Mouse (Mus musculus) limb, embryonic 13.5 days (tissue): Measurements from ENCODE around the gene Acox1. TPM values are rescaled to one million over a fixed set of nuclear protein-coding genes. Genes with fewer than 3 reads are reported as not detected.

Experiments
- ATAC-seq: fragments of 200-750 bp; cut with Nextera tagmentation; 2 replicates; pipeline ENCODE4 v1.8.0; 2017; ENCODE audit warnings: low read depth, moderate number of reproducible peaks, moderate TSS enrichment; ENCODE audit not compliant: low FRiP score
- H3K27ac ChIP-seq: fragments of 300-500 bp; sonication (generic); 2 replicates; pipeline ENCODE4 v1.5.1; 2015; ENCODE audit warnings: inconsistent platforms, mild to moderate bottlenecking, moderate library complexity
- H3K27me3 ChIP-seq: fragments of 300-500 bp; sonication (generic); 2 replicates; pipeline ENCODE4 v1.6.1; 2015; ENCODE audit warnings: mild to moderate bottlenecking, inconsistent platforms
- H3K36me3 ChIP-seq: fragments of 300-500 bp; sonication (generic); 2 replicates; pipeline ENCODE4 v1.6.1; 2015; ENCODE audit warnings: inconsistent platforms, mild to moderate bottlenecking, moderate library complexity
- H3K4me1 ChIP-seq: fragments of 300-500 bp; sonication (generic); 2 replicates; pipeline ENCODE4 v1.6.1; 2015; ENCODE audit warnings: inconsistent platforms
- H3K4me2 ChIP-seq: fragments of 300-500 bp; sonication (generic); replicated peaks from 2 replicates; pipeline ENCODE4 v1.6.1; 2015; ENCODE audit warnings: inconsistent platforms, mild to moderate bottlenecking, moderate library complexity
- H3K4me3 ChIP-seq: fragments of 300-500 bp; sonication (generic); 2 replicates; pipeline ENCODE4 v1.5.1; 2015; ENCODE audit warnings: moderate library complexity, mild to moderate bottlenecking, inconsistent platforms
- H3K9ac ChIP-seq: fragments of 300-500 bp; sonication (generic); 2 replicates; pipeline ENCODE4 v1.6.1; 2015; ENCODE audit warnings: mild to moderate bottlenecking, inconsistent platforms
- H3K9me3 ChIP-seq: fragments of 300-500 bp; sonication (generic); 2 replicates; pipeline ENCODE4 v1.6.1; 2016; ENCODE audit warnings: inconsistent platforms
- WGBS: fragments of 180-500 bp; shearing (Covaris S2); methylation state at CpG from one replicate; pipeline ENCODE4 v1.1.7; 2015; 5-methylcytosine and 5-hydroxymethylcytosine counted together
- polyA plus RNA-seq: library from polyadenylated mRNA; unstranded; fragments of >200 nt; fragmentation: Nextera tagmentation; extraction: Ambion mirVana; gene quantifications from 2 replicates; pipeline ENCODE4 v1.2.1, GENCODE M21; 2015

Gene Acox1
- polyA plus RNA-seq, 1 experiment from 2014 or later, result 23.5 TPM

GRCm38 (mm10) chr11:116222740-116223059 lies 23.9 kb upstream of the Acox1 start:
- peaks cover 48% of the 10 kb centered on the region for H3K27me3 ChIP-seq
- no peak overlapping the region for H3K27ac ChIP-seq
- WGBS, result 14% methylated on average over 23 of the region's 23 CpGs
- H3K36me3 ChIP-seq, result peaks cover 4% of the 10 kb centered on the region
- H3K4me2 ChIP-seq, result peak overlapping the region; percentile 75
- peak overlapping the region; percentile 47 for H3K4me3 ChIP-seq
- peaks cover 33% of the 10 kb centered on the region for H3K4me1 ChIP-seq
- H3K9me3 ChIP-seq, result peaks cover 10% of the 10 kb centered on the region
- no peak for ATAC-seq
- H3K9ac ChIP-seq, result peak overlapping the region; percentile 65

GRCm38 (mm10) chr11:116221931-116222739 lies 23.3 kb upstream of the Acox1 start:
- 10% methylated on average over 53 of the region's 53 CpGs for WGBS
- Histone ChIP-seq H3K9ac (peak overlapping the region; percentile 65), H3K4me2 (peak overlapping the region; percentile 75), H3K27me3 (peaks cover 48% of the 10 kb centered on the region), H3K27ac (no peak overlapping the region), H3K4me1 (peaks cover 33% of the 10 kb centered on the region), H3K9me3 (peaks cover 10% of the 10 kb centered on the region), H3K36me3 (peaks cover 4% of the 10 kb centered on the region), H3K4me3 (peak overlapping the region; percentile 47)
- ATAC-seq, result no peak

- Histone ChIP-seq H3K27ac (no peak overlapping the region), H3K4me1 (peaks cover 33% of the 10 kb centered on the region), H3K4me2 (no peak overlapping the region), H3K36me3 (peaks cover 3% of the 10 kb centered on the region; the same call in 1 of the 2 replicates), H3K9ac (no peak overlapping the region), H3K4me3 (no peak overlapping the region), H3K27me3 (peaks cover 43% of the 10 kb centered on the region), H3K9me3 (peaks cover 10% of the 10 kb centered on the region)
- 19% methylated on average over 4 of the region's 4 CpGs for WGBS
- ATAC-seq, result no peak
Measured at GRCm38 (mm10) chr11:116219885-116220284, 21.0 kb upstream of the Acox1 start.

GRCm38 (mm10) chr11:116218737-116219400 lies 20.0 kb upstream of the Acox1 start:
- 52% methylated on average over 7 of the region's 7 CpGs for WGBS
- peak; percentile 60 for ATAC-seq
- Histone ChIP-seq H3K9ac (0 out of 2 replicates have a peak overlapping the region, but pooled peaks have one; percentile 13), H3K4me3 (no peak overlapping the region), H3K36me3 (0 out of 2 replicates have a peak, but pooled peaks cover 3% of the 10 kb centered on the region), H3K27ac (peak overlapping the region; percentile 75), H3K9me3 (peaks cover 10% of the 10 kb centered on the region), H3K4me2 (no peak overlapping the region), H3K4me1 (peaks cover 33% of the 10 kb centered on the region), H3K27me3 (peaks cover 35% of the 10 kb centered on the region)

- 91% methylated on average over 2 of the region's 2 CpGs for WGBS
- peak overlapping the region; percentile 63 for H3K27ac ChIP-seq
- peaks cover 10% of the 10 kb centered on the region for H3K9me3 ChIP-seq
- 0 out of 2 replicates have a peak, but pooled peaks cover 3% of the 10 kb centered on the region for H3K36me3 ChIP-seq
- H3K9ac ChIP-seq, result 0 out of 2 replicates have a peak overlapping the region, but pooled peaks have one; percentile 13
- no peak for ATAC-seq
- peaks cover 29% of the 10 kb centered on the region for H3K27me3 ChIP-seq
- peaks cover 31% of the 10 kb centered on the region for H3K4me1 ChIP-seq
- H3K4me2 ChIP-seq, result no peak overlapping the region
- no peak overlapping the region for H3K4me3 ChIP-seq
Measured at GRCm38 (mm10) chr11:116218263-116218662, 19.4 kb upstream of the Acox1 start.

DNA sequence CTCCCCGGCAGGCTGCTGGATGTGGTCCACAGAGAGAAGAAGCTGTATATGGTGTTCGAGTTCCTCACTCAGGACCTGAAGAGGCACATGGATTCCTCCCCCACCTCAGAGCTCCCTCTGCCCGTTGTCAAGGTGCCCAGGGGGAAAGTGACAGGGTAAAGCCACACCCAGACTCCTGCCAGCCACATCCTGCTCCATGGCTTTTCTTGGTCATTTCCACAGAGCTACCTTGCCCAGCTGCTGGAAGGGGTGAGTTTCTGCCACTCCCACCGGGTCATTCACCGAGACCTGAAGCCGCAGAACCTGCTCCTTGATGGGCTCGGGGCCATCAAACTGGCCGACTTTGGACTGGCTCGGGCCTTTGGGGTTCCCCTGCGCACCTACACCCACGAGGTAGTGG lies 17.7 kb upstream of the Acox1 start:
- Histone ChIP-seq H3K9ac (no peak overlapping the region), H3K4me1 (peaks cover 16% of the 10 kb centered on the region), H3K4me2 (no peak overlapping the region), H3K4me3 (no peak overlapping the region), H3K9me3 (peaks cover 7% of the 10 kb centered on the region), H3K27ac (no peak overlapping the region), H3K36me3 (0 out of 2 replicates have a peak, but pooled peaks cover 6% of the 10 kb centered on the region), H3K27me3 (peaks cover 12% of the 10 kb centered on the region)
- ATAC-seq, result no peak
- WGBS, result 82% methylated on average over 11 of the region's 11 CpGs

- Histone ChIP-seq H3K4me2 (no peak overlapping the region), H3K4me1 (peaks cover 16% of the 10 kb centered on the region), H3K4me3 (no peak overlapping the region), H3K36me3 (0 out of 2 replicates have a peak, but pooled peaks cover 6% of the 10 kb centered on the region), H3K9me3 (peaks cover 2% of the 10 kb centered on the region; the same call in 1 of the 2 replicates), H3K27ac (no peak overlapping the region), H3K27me3 (peaks cover 6% of the 10 kb centered on the region), H3K9ac (no peak overlapping the region)
- WGBS, result 88% methylated on average over 6 of the region's 6 CpGs
- ATAC-seq, result no peak
Measured at GRCm38 (mm10) chr11:116215991-116216390, 17.1 kb upstream of the Acox1 start.

DNA sequence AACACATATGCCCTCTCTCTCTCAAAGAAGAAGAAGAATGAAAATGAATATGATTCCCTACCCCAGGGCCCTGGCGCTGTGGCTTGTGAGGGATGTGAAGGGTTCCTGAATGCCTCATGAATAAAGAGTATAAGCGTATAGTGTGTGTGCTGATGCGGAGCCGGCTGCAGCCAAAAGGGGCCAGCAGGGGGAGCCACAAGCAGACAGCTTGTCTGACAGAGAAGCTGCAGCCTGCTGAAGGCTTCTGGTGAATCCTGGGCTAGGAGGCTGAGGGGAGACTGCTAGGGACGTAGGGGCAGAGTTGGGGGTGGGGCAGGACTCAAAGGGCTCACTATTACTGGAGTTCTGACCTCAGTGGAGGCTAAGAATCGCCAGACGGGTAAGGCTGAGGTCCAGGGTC lies 16.3 kb upstream of the Acox1 start:
- ATAC-seq, result no peak
- H3K9me3 ChIP-seq, result no peaks in the 10 kb centered on the region
- 83% methylated on average over 7 of the region's 7 CpGs for WGBS

GRCm38 (mm10) chr11:116213877-116214510 lies 15.1 kb upstream of the Acox1 start:
- H3K4me3 ChIP-seq, result no peak overlapping the region
- H3K4me2 ChIP-seq, result no peak overlapping the region
- no peak overlapping the region for H3K9ac ChIP-seq
- H3K9me3 ChIP-seq, result no peaks in the 10 kb centered on the region
- peaks cover 7% of the 10 kb centered on the region for H3K4me1 ChIP-seq
- no peak for ATAC-seq
- H3K27me3 ChIP-seq, result no peaks in the 10 kb centered on the region
- 89% methylated on average over 13 of the region's 13 CpGs for WGBS
- peaks cover 9% of the 10 kb centered on the region; the same call in 1 of the 2 replicates for H3K36me3 ChIP-seq
- H3K27ac ChIP-seq, result no peak overlapping the region

More for the DNA sequence above, 16.3 kb upstream of the Acox1 start:
- Histone ChIP-seq H3K27ac (no peak overlapping the region), H3K4me1 (peaks cover 16% of the 10 kb centered on the region), H3K4me2 (no peak overlapping the region), H3K27me3 (no peaks in the 10 kb centered on the region), H3K4me3 (no peak overlapping the region), H3K9ac (no peak overlapping the region), H3K36me3 (0 out of 2 replicates have a peak, but pooled peaks cover 6% of the 10 kb centered on the region)

GRCm38 (mm10) chr11:116212847-116213246 lies 14.0 kb upstream of the Acox1 start:
- Histone ChIP-seq H3K4me3 (no peak overlapping the region), H3K27ac (no peak overlapping the region), H3K36me3 (peaks cover 9% of the 10 kb centered on the region; the same call in 1 of the 2 replicates), H3K9me3 (no peaks in the 10 kb centered on the region), H3K27me3 (no peaks in the 10 kb centered on the region), H3K4me2 (no peak overlapping the region), H3K9ac (no peak overlapping the region), H3K4me1 (no peaks in the 10 kb centered on the region)
- ATAC-seq, result no peak
- WGBS, result 95% methylated on average over 6 of the region's 6 CpGs

DNA sequence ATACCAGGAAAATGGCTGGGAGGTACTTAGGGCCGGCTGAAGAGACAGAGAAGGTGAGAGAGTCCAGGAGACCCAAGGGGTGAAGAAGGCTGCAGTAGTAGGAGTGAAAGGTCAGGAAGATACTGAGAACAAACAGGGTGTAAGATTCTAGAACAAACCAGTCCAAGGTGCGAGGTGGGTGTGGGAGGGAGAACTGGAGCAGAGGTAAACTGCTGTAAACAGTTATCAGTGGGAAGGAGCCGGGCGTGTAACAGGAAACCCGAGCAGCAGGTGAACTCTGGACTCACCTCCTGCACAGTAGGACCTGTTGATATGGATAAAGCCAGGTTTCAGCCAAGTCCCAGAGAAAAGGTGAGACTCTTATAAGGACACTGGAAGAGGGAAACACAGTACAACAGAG lies 11.9 kb upstream of the Acox1 start:
- no peak for ATAC-seq
- Histone ChIP-seq H3K9ac (no peak overlapping the region), H3K36me3 (peaks cover 28% of the 10 kb centered on the region), H3K4me3 (no peak overlapping the region), H3K4me2 (no peak overlapping the region), H3K27me3 (no peaks in the 10 kb centered on the region), H3K9me3 (no peaks in the 10 kb centered on the region), H3K27ac (no peak overlapping the region), H3K4me1 (no peaks in the 10 kb centered on the region)
- 73% methylated on average over 5 of the region's 5 CpGs for WGBS

- Histone ChIP-seq H3K4me1 (no peaks in the 10 kb centered on the region), H3K36me3 (peaks cover 35% of the 10 kb centered on the region), H3K27ac (no peak overlapping the region), H3K4me2 (no peak overlapping the region), H3K4me3 (no peak overlapping the region), H3K9ac (no peak overlapping the region), H3K9me3 (no peaks in the 10 kb centered on the region), H3K27me3 (no peaks in the 10 kb centered on the region)
- ATAC-seq, result no peak
- WGBS, result 74% methylated on average over 8 of the region's 8 CpGs
Measured at GRCm38 (mm10) chr11:116209257-116209656, 10.4 kb upstream of the Acox1 start.
